In genomic region chr7:128372331-128372730, GRCm38 (mm10) we compare ENCODE assay signal across 8 mouse cellular contexts. TPM values are rescaled to one million over a fixed set of nuclear protein-coding genes. Genes with fewer than 3 reads are reported as not detected.
DNase-seq lines count a peak whose midpoint lies in the region; ATAC-seq and TF ChIP-seq lines count a peak whose summit lies in the region.

No protein-coding gene starts in this region.

- 0 out of 2 replicates have a peak, but pooled peaks cover 3% of the 10 kb centered on the region for H3K36me3 ChIP-seq in lung, embryonic 14.5 days (ENCODE audit: insufficient read depth)

- ATAC-seq in lung, embryonic 14.5 days (ENCODE audit: insufficient read depth) = no peak

- 45% methylated on average over 3 of the region's 3 CpGs for WGBS in lung, embryonic 14.5 days

- TF ChIP-seq CTCF in lung, embryonic 14.5 days (IDR thresholded peaks at IDR 0.05; ENCODE audit: low read depth) = peak; percentile 68

- no peak overlapping the region for H3K27ac ChIP-seq in lung, embryonic 14.5 days (ENCODE audit: low read depth)

- H3K4me3 ChIP-seq in lung, embryonic 14.5 days (ENCODE audit: low read depth, low read length) = no peak overlapping the region

- no peak overlapping the region for H3K4me2 ChIP-seq in lung, embryonic 14.5 days

- H3K27me3 ChIP-seq in lung, embryonic 14.5 days (ENCODE audit: insufficient read depth, low read length) = no peaks in the 10 kb centered on the region

- H3K4me1 ChIP-seq in lung, embryonic 14.5 days (ENCODE audit: insufficient read depth) = peaks cover 4% of the 10 kb centered on the region; the same call in 1 of the 2 replicates

- no peak overlapping the region for H3K9ac ChIP-seq in lung, embryonic 14.5 days

- DNase-seq in cerebellum, postnatal 10 days = peak; percentile 39 to 42
- no peak for DNase-seq in cerebellum, adult 11-12 months
- peak; percentile 55 for DNase-seq in lung, embryonic 14.5 days
- no peak for DNase-seq in lung, postnatal 10 days
- DNase-seq in c-Kit-positive CD71-positive TER-119-positive erythroid progenitor cells, embryonic 14.5 days (ENCODE audit: low spot score) = peak; percentile 46
- peak; percentile 61 for DNase-seq in testis, postnatal 10 days (ENCODE audit: low spot score)
- DNase-seq in layer of hippocampus, adult 9-11 months = no peak
- DNase-seq in ovary, postnatal 36 days (ENCODE audit: low spot score) = no peak

- H3K9me3 ChIP-seq in lung, embryonic 14.5 days (ENCODE audit: low read depth, low read length) = no peaks in the 10 kb centered on the region

RNA-seq across cellular contexts. Expression of gene Rgs10, which starts 46.2 kb away (rescaled TPM):
- polyA plus RNA-seq in lung, embryonic 14.5 days (2014; fragmentation: Nextera tagmentation; extraction: Ambion mirVana) = 31.1 and 31.2 TPM in 2 replicates

Comparison
In these comparisons a context has a peak if more than half of its experiments do, and no peak if none do; other contexts are left out.
1. DNase-seq: peak in cerebellum, postnatal 10 days (2 of 2), lung, embryonic 14.5 days (single experiment), c-Kit-positive CD71-positive TER-119-positive erythroid progenitor cells, embryonic 14.5 days (single experiment) and testis, postnatal 10 days (single experiment); none in cerebellum, adult 11-12 months (single experiment), lung, postnatal 10 days (single experiment), layer of hippocampus, adult 9-11 months (single experiment) and ovary, postnatal 36 days (single experiment).